Mouse (Mus musculus) olfactory bulb, adult 2 months (tissue): ENCODE measurements around the gene Gm44790. TPM values are rescaled to one million over a fixed set of nuclear protein-coding genes. Genes with fewer than 3 reads are reported as not detected.

Experiments
- H3K27ac ChIP-seq: fragments of 200-500 bp; 2 replicates; pipeline ENCODE4 v1.5.1; 2012; ENCODE audit warnings: low read depth, low read length; ENCODE audit not compliant: insufficient read depth
- H3K4me1 ChIP-seq: fragments of 200-500 bp; 2 replicates; pipeline ENCODE4 v1.6.1; 2012; ENCODE audit warnings: low read length; ENCODE audit not compliant: control insufficient read depth, insufficient read depth
- H3K4me3 ChIP-seq: fragments of 200-500 bp; 2 replicates; pipeline ENCODE4 v1.5.1; 2012; ENCODE audit warnings: mild to moderate bottlenecking, low read depth, low read length, moderate library complexity; ENCODE audit not compliant: insufficient read depth
- CTCF ChIP-seq: fragments of 200-500 bp; IDR thresholded peaks from 2 replicates; pipeline ENCODE4 v1.5.1; 2012; ENCODE audit warnings: low read depth, mild to moderate bottlenecking, low read length, moderate library complexity; ENCODE audit not compliant: insufficient read depth
- POLR2A ChIP-seq: fragments of 200-500 bp; IDR thresholded peaks from 2 replicates; pipeline ENCODE4 v1.6.1; 2012; ENCODE audit warnings: mild to moderate bottlenecking, low read depth, low read length, moderate library complexity; ENCODE audit not compliant: insufficient read depth
- WGBS: fragments of 180-500 bp; shearing (Covaris S2); methylation state at CpG from one replicate; pipeline ENCODE4 v1.1.7; 2018; 5-methylcytosine and 5-hydroxymethylcytosine counted together
- polyA plus RNA-seq: library from polyadenylated mRNA; stranded (reverse); fragments of >200 nt; gene quantifications from 2 replicates; pipeline ENCODE4 v1.2.4, GENCODE M21; 2012; ENCODE audit warnings: low replicate concordance; ENCODE audit not compliant: missing spikeins, insufficient read depth, insufficient read length

The Gm44790 gene
- polyA plus RNA-seq, 1 experiment: not detected

DNA sequence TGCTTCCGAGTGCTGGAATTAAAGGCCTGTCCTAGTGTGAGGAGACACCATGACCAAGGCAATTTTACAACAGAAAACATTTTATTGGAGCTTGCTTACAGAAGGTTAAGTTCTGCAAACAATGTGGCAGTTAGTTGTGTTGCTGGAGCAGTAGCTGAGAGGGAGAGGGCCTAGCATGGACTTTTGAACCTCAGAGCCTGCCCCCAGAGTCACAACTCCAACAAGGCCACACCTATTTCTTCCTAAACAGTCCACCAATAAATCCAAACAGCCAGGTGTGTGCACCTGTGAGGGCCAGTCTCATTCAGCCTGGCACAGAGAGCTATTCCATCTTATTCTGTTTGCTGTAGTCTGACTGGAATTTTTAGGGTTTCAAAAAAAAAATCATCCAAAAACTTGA lies 7.2 kb downstream of the Gm44790 start:
- 90% methylated on average over 1 of the region's 1 CpGs for whole genome bisulfite sequencing
- H3K27ac ChIP-seq: no peak overlapping the region
- H3K4me1 ChIP-seq: no peaks in the 10 kb centered on the region
- H3K4me3 ChIP-seq: no peak overlapping the region
- TF ChIP-seq POLR2A: no peak
- no peak for TF ChIP-seq CTCF

DNA sequence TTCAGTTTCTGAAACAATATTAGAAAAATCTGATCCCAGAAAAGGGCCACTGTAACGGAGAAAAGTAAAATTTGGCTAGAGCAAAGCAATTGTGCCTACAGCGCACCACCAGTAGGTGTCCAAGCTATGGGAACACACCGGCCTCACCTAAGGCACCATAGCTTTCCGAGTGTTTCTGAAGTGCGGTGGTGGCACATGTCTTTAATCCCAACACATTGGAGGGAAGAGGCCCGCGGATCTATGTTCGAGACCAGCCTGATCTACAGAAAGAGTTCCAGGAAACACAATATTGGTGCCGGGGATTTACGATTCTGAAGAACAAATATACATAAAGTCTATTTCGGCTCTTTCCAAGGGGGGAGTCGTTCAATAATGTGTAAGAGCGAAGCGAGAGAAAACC lies 11.3 kb downstream of the Gm44790 start:
- TF ChIP-seq POLR2A (no peak), CTCF (0 out of 2 replicates have a peak, but pooled peaks have one; percentile 14)
- WGBS: under 1% methylated on average over 14 of the region's 14 CpGs
- Histone ChIP-seq H3K4me1 (peaks cover 5% of the 10 kb centered on the region; the same call in 1 of the 2 replicates), H3K4me3 (peak overlapping the region; percentile 95), H3K27ac (peak overlapping the region; percentile 13; the same call in 1 of the 2 replicates)

DNA sequence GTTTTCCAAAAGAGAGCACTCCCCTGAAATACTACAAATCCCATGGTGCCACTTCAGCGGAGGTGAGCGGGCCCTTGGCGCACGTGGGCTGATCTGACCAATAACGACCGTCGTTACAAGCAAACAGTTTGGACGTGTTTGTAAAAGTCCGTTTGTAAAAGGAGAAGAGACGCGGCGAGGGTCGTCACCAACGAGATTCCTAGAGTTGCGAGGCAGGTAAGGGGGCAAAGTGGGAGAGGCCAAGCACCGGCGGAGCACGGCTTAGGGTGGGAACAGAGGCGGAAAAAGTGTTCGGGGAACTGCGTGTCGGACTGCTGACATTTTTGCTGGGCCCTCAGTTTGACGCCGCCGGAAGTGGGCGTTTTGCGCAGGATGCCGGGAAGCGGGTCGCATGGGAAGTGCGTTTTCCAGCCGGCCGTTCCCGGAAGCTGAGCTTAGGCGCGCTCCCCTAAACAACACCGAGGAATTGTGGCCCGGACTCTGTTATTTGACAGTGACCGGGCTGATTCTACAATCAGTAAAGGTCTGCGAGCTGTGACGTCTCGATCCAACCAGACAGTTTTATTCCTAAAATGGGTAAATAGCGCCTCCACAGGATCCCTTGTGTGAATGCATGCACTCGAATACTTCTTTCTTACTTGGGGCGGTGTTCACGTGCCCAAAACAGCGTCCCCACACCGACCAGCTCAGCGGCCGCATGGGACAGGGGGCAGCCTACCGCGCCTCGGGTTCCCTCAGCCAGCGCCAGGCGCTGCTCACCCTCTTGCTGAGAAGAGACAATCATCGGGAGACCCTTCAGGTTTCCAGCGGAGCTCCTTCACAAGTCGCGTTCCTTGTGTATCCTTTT lies 12.0 kb downstream of the Gm44790 start, which contains the start of gene C87436:
Gene C87436 (plus strand): TSS at position 103 of the 847 bp plus-strand sequence.
- WGBS: under 1% methylated on average over 59 of the region's 59 CpGs
- Histone ChIP-seq H3K4me1 (peaks cover 5% of the 10 kb centered on the region; the same call in 1 of the 2 replicates), H3K27ac (peak within 1 kb of the TSS; percentile 100), H3K4me3 (peak within 1 kb of the TSS; percentile 95)
- TF ChIP-seq CTCF (peak; percentile 40; the same call in 1 of the 2 replicates), POLR2A (peak; percentile 67)

DNA sequence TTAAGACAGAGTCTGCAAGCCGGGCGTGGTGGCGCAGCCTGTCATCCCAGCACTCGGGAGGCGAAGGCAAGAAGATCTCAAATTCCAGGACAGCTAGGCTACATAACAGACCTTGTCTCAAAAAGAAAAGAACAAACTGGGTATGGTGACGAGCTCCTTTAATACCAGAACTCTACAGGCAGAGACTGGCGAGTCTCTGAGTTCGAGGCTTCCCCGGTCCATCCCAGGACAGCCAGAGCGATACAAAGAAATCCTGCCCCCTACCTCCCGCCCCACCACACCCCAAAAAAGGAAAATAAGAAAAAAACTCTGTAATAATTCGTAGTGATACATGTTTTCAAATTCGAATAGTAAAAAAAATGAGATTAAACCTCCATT lies 12.7 kb downstream of the Gm44790 start:
- TF ChIP-seq POLR2A (no peak), CTCF (no peak)
- H3K4me3 ChIP-seq: peak overlapping the region; percentile 95
- peaks cover 5% of the 10 kb centered on the region; the same call in 1 of the 2 replicates for H3K4me1 ChIP-seq
- 2% methylated on average over 13 of the region's 13 CpGs for WGBS
- H3K27ac ChIP-seq: peak overlapping the region; percentile 100; the same call in 1 of the 2 replicates

DNA sequence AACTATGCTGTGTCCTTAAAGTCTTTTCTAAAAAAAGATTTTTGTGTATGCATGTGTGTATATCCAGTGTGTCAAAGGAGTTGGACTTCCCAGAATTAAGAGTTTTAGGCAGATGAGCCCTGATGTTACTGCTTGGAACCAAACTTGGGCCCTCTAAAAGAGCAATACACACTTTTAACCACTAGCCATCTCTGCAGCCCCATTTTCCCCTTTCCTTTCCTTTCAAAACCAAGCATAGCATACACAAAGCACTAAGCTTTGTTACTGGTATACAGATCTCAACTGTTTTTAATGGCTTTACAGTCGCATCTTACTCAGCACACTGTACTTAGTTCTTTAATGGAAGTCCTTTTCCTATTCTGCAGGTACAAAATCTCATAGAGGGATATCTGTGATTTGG lies 13.1 kb downstream of the Gm44790 start:
- Histone ChIP-seq H3K4me1 (peaks cover 5% of the 10 kb centered on the region; the same call in 1 of the 2 replicates), H3K4me3 (no peak overlapping the region), H3K27ac (no peak overlapping the region)
- WGBS: 81% methylated on average over 1 of the region's 1 CpGs
- TF ChIP-seq POLR2A (no peak), CTCF (no peak)

DNA sequence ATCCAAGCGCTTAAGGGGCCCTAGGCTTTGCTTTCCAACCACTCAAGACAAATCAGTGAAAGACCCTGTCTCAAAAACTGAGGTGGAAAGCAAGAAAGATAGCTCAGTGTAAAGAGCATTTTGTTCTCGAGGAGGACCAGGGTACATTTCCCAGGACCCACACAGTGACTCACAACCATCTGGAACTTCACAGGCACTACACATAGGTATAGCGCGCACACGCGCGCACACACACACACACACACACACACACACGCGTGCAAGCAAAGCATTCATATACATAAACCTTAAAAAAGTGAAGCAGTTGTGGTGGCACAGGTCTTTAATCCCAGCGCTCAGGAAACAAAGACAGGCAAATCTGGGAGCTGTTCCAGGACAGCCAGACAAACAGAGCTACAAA lies 15.1 kb downstream of the Gm44790 start:
- Histone ChIP-seq H3K27ac (no peak overlapping the region), H3K4me1 (peaks cover 5% of the 10 kb centered on the region; the same call in 1 of the 2 replicates), H3K4me3 (no peak overlapping the region)
- TF ChIP-seq CTCF: no peak
- no peak for TF ChIP-seq POLR2A
- WGBS: 85% methylated on average over 10 of the region's 10 CpGs

DNA sequence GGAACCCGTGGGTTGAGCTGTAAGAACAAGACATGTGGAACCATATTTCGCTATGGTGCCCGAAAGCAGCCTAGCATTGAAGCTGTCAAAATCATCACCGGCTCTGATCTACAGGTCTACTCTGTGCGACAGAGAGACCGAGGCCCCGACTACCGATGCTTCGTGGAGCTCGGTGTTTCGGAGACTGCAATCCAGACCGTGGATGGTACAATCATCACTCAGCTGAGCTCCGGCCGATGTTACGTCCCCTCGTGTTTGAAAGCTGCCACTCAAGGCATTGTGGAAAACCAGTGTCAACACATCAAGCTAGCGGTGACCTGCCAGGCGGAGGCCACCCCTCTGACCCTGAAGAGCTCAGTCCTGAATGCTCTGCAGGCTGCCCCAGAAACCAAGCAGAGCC lies 19.1 kb downstream of the Gm44790 start:
- TF ChIP-seq CTCF (no peak), POLR2A (no peak)
- WGBS: 92% methylated on average over 18 of the region's 18 CpGs
- H3K4me3 ChIP-seq: no peak overlapping the region
- H3K4me1 ChIP-seq: no peaks in the 10 kb centered on the region
- H3K27ac ChIP-seq: no peak overlapping the region

DNA sequence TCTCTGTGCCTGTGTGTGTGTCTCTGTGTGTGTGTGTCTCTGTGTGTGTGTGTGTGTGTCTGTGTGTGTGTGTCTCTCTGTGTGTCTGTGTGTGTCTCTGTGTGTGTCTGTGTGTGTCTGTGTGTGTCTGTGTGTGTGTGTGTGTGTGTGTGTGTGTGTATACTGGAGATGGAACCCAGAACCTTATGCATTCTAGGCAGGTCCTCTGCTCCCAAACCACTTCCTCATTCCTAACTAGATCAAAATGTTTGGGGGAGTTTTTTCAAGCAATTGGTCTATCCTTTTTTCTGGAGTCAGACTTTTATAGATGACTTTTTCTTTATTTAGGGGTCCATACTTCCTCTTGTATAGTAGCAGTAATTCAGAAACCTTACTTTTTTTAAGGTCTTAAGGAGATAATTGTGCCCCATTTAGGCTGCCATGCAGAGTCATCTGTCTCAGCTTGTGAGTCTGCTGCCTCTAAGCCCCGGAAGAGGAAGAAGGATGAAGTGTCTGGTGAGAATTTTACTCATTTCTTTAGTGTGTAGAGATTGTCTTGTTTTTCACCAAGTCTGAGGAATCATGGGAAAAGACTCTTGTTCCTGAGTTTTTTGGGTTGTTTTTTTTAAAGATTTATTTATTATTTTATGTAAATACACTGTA lies 20.6 kb downstream of the Gm44790 start:
- Histone ChIP-seq H3K27ac (no peak overlapping the region), H3K4me3 (no peak overlapping the region), H3K4me1 (no peaks in the 10 kb centered on the region)
- 74% methylated on average over 1 of the region's 1 CpGs for WGBS
- TF ChIP-seq CTCF (no peak), POLR2A (no peak)

DNA sequence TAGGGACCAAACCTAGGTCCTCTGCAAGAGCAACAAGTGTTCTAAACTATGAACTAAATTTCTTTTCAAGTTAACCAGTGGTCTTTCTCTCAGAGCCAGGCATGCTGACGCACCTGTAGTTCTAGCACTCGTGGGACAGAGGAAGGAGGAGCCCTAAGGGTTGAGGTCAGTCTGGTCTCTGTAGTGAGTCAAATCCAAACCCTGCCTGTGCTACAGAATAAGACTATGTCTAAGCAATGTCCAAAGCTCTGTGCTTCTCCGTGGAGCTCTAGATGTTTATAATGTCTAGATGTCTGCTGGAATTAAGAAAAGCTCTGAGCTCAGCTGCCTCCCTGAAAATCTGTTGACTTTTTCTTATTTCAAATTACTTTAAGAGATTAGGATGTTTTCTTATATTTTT lies 30.3 kb downstream of the Gm44790 start:
- TF ChIP-seq CTCF: no peak
- no peak for TF ChIP-seq POLR2A
- 91% methylated on average over 3 of the region's 3 CpGs for WGBS
- Histone ChIP-seq H3K4me3 (no peak overlapping the region), H3K4me1 (no peaks in the 10 kb centered on the region), H3K27ac (no peak overlapping the region)
